Mouse (Mus musculus): ENCODE measurements around the gene Fnbp1.
A peak's percentile ranks its signal among the peaks of the same experiment; 100 is the strongest.

Fnbp1 gene

DNA sequence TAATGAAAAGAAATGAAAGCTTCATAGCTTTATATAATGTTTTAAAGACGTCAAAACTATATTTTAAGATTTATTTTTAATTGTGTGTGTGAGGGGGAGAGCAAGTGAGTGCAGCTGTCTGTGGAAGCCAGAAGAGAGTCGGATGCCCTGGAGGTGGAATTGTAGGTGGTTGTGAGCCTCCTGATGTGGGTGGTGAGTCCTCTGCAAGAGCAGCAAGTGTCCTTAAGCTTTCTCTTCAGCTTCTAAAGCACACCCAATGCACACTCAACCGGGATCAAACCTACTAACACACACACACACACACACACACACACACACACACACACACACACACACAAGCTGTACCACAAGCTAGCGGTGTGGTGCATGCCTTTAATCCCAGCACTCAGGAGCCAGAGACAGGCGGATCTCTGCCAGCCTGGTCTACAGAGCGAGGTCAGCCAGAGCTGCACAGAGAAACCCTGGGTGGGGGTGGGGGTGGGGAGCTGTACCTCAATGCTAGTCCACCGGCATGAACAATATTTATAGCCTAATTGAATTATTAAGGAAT, 74.0 kb downstream of the Fnbp1 start:
- DNase-seq (ENCODE audit: low spot score in 2 of 2), result peak in 1 of 2 experiments; percentile 37

DNA sequence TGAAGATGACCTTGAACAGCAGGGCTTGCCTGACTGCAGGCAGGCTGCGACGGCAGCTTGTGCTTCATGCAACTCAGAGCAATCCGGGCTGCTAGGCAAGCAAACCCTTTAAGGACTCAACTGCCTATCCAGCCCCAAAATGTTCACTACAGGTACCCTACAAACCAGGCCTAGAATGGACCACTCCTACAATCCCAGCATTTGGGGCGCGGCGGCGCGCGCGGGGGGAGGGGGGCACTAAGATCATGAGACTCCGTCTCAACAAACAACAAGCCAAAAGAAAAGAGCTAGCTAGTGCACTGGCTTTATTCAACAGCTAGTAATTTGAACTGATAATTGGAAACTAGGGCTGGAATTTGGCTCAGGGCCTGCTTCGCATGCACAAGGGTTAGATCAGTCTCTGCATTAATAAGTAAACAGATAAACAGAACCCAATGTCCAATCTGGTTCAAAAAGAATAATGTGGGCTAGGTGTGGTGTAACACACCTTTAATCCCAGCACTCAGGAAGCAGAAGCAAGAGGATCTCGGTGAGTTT, 74.7 kb downstream of the Fnbp1 start:
- DNase-seq (ENCODE audit: low spot score in 2 of 2), result no peak

DNA sequence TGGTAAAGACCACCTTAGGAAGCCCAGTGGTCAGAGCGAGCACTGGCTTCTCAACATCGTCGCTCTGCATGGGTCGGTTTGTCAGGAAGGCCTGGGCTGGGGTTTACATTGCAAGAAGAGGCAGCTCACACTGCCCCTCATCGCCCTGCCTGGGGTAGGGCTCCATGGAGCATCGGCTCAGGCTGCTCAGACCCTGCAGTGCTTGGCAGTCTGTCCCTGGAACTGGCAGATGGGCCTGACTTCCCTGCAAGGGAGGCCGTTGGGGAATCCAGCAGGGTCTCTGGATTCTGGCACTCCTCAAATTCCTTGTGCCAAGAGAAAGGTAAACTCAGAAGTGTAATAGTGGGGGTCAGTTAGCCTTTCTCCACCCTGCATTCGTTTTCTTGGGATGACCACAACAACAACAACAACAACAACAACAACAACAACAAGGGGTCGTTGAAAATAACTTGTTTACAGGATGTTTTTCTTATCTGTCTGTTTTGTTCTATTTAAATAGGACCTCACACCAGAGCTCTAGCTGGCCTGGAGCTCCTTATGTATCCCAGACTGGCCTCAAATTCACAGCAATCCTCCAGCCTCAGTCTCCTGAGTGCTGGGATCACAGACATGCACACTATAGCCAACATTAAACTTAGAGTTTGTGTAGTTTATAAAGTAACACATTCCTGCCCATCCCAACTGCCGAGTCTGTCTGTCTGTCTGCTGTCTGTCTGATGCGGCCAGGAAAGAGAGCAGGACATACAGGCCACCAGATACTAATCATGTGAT, 75.6 kb downstream of the Fnbp1 start:
- no peak for DNase-seq (ENCODE audit: low spot score in 2 of 2)

DNA sequence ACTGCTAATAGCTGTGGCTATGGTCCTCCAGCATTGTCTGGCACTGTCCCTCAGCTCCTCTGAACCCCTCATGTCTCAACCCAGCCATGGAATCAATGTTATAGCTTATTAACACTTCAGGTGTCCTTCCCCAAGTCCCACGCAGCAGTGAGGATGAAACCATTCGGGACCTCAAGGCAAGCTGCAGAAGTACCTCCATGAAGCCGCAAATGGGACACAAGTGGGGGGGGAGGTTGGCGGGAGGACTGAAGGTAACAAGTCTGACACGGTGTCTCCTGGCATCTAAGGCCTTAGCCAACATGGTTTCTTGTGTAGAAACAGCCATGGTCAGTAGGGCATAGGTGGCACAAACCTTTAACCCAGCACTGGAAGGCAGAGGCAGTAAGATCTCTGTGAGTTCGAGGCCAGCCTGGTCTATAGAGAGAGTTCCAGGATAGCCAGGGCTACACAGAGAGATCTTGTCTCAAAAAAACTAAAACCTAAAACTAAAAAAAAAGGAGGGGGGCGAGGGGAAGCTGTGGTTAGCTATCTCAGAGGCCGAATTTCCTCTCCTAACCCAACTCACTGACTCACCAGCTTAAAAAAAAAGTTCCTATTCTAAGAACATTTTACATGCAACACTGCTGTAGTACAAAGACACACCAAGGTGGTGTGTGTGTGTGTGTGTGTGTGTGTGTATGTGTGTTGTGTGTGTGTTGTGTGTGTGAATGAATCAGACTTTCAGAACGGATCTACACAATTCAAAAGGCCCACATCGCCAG, 79.8 kb downstream of the Fnbp1 start:
- no peak for DNase-seq (ENCODE audit: low spot score in 2 of 2)

DNA sequence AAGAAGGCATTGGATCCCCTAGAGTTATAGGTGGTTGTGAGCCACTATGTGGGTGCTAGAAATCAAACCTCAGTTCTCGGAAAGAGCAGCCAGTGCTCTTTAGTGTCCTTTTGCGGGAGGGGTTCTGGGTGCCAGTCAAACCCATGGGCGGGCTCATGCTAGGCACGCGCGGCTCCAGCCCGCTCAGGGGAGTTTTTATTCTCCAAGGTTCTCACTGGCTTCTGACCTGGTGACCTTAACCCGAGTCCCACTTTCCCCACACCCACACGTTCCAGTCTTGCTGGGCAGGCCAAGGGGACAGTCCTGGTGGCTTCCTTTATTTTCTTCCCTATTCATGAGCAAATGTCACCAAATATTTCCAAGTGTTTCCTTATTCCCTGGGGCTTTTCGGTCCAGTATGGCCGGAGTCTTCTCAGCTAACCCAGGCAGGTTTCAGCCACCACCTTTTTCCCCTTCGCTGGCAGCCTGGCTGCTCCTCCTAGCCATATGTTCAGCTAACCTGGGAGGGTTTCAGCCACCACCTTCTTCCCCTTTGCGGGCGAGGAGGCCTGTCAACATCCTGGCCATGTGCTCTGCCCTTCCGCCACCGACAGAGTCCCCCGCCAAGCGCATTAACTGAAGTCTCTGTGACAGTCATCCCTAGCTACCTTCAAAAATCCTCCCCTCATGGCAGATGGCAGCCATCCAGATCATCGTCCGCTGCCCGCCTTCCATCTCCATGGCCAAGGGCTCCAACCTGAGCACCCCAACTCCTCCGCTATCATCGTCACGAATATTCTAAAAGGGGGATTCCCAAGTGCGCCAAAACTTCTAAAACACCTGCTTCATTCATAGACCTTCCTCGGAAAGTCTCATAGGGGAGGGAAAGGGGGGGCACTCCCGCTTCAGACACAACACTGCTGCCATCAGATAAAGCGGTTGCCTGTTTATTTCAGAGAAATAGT, 80.7 kb downstream of the Fnbp1 start:
- DNase-seq (ENCODE audit: low spot score in 2 of 2), result no peak

DNA sequence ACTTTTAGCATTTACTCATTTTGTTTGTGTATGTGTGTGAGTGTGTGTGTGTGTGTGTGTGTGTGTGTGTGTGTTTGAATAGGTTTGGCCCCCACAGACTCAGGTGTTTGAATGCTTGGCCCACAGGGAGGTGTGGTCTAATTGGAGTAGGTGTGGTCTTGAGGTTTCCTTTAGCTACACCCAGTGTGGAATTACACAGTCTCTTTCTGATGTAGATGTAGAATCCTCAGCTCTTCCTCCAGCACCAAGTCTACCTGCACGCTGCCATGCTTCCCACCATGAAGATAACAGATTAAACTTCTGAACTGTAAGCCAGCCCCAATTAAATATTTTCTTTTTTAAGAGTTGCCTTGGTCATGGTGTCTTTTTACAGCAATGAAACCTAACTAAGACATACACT, 81.5 kb downstream of the Fnbp1 start:
- DNase-seq (ENCODE audit: low spot score in 2 of 2), result no peak

DNA sequence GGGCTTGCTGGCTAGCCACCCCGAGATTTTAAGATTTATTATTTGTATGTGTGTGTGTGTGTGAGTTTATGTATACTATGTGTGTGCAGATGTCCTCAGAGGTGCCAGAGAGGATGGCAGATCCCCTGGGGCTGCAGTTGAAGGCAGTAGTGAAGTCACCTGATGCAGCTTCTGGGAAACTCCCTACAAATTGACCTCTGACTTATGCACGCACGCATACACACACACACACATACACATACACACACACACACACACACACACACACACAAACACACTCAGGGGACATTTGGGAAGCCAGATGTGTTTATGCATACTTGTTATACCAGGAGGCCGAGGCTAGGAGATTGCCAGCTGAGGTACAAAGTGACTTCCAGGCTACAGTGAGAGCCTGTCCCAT, 83.4 kb downstream of the Fnbp1 start:
- DNase-seq (ENCODE audit: low spot score in 2 of 2), result no peak

DNA sequence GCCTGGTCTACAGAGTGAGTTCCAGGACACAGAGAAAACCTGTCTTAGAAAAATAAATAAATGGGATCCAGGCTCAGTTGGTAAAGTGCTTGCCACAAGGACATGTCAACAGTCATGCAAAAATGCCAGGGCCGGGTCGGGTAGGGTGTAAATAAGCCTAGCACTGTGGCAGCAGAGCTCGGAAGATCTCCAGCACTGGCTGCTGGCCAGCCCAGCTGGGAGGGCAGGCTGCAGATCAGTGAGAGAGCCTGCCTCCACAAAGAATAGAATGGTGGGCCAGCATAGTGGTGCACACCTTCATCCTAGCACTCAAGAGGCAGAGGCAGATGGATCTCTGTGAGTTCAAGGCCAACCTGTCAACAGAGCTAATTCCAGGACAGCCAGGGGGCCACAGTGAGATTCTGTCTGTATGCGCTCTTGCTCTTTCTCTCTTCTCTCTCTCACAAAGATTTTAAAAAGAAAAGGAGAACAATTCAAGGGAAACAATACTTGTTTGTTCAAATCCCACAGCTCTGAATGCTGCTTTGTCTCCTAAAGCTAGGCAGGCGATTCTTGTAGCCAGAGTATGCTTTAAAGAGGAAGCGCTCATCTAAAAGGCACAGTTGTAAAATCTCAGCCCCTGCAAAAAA, 84.1 kb downstream of the Fnbp1 start:
- peak in 1 of 2 experiments; percentile 17 for DNase-seq (ENCODE audit: low spot score in 2 of 2)

DNA sequence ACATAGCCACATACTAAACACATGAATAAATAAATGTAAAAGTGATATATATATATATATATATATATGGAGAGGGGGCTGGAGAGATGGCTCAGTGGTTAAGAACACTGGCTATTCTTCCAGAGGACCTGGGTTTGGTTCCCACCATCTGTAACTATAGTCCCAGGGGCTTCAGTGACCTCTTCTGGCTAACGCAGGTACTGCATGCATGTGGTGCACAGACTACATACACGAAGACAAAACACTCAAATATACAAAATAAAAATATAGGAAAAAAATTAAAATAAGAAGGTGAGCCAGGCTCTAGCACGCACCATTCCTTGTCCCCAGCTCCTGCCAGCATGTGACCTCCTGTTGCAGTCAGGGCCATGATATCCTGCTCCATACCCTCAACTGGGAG, 85.7 kb downstream of the Fnbp1 start:
- no peak for DNase-seq (ENCODE audit: low spot score in 2 of 2)

DNA sequence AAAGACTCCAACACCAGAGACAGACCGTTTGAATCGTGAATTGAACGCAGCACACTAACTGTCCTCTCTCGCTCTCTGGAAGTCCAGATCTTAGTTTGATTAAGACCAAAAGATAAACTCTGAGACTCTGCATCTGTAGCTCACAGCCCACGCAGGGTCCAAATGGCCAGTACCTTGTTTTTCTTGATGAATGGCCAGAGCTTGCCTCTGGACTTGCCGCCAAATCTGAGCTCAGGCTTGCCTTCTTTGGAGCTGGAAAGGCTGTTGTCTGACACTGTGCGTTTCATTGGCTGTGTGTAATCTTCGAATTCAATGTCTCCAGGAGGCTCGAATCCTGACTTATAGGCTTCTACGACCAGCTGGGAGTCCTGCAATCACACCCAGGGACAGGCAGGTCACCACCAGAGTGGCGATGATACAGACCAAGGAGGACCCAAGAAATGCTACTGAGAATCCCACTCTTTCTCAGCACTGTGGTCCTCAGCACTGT, 87.9 kb downstream of the Fnbp1 start:
- DNase-seq (ENCODE audit: low spot score in 2 of 2), result no peak

DNA sequence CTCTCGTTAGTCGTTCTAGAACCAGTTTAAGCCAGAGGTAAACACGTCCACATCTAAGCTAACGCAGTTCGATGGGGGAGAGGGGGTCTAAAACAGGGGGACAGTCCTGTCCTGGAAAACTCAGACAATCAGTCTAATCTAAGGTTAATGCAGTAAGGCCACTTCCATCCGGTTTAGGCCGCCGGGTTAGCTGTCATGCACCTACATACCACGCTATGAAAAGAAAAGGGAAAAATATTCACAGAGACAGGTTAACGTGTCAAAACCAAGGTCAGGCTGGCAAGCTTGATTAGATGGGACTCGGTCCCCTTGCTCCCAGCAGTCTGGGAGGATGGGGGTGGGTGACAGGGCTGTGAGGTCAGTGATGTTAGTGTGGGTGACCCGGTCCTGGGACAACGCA, 88.4 kb downstream of the Fnbp1 start:
- DNase-seq (ENCODE audit: low spot score in 2 of 2), result no peak

DNA sequence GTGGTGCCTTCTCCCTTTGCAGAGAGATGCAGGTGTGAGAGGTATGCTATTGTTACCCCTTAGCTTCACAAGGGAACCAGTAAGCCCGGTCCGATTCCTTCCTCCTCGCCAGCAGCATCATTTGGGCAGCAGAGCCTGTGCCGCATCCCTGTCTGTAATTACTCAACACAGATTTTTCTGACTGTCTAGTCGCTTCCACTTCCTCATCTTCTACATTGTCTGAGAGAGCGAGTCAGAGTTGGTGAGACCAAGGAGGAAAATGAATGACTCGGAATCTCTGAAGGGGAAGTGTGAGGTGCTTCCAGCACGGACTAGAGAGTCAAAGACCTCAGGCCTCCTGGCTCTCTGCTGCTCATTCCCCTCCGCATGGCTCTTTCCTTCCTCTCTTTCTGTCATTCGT, 89.4 kb downstream of the Fnbp1 start:
- DNase-seq (ENCODE audit: low spot score in 2 of 2), result no peak

DNA sequence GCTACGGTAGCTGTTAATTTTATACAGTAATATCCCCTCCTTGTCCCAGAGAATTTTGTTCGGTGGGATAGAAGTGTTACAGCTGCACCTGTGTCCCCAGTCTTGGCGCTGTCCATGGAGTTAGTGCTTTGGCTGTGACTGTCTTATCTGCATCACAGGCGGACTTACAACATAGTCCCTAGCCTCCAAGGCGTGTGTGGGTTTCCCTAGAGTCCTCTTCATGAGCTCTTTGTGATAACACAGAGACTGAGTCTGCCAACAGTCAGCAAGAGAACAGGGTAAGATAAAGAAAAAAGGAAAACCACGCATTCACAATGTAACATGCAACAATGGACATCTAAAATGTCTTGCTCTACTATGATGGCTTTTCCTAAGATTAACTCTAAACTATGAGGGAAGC, 93.8 kb downstream of the Fnbp1 start:
- DNase-seq (ENCODE audit: low spot score in 2 of 2), result no peak

DNA sequence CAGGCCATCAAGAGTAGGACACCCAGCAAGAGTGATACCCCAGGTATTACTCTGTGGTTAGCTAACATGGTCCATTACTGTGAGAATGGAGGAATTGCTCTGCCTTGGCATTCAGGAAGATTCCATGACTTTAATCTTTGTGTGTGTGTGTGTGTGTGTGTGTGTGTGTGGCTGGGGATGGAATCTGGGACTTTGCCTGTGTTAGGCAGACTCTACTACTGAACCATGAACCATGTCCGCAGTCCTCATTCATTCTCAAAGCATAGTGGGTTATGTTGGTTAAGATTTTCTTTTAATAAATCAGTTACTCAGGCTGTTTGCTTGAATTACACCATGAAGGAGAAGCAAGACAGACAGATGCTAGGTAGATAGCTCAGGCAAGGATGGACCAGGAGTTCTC, 98.0 kb downstream of the Fnbp1 start:
- no peak for DNase-seq (ENCODE audit: low spot score in 2 of 2)

DNA sequence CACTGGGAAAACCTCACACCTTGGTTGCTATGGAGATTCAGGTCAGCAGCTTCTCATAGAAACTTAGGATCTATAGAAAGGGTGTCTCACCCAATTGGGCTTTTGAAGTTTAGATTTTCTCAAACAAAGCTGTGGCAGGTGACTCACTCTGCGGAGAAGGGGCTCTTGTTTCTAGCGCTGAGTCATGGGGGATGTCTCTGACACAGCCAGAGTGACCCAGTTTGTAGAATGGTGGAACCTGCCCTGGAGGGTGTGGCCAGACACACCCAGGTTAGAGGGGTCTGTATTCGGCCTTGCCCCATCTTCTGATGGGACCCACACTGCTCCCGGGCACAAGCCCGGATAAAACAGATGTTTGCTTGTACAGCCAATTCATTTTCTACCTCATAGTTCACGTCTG, 98.9 kb downstream of the Fnbp1 start:
- DNase-seq (ENCODE audit: low spot score in 2 of 2), result no peak

DNA sequence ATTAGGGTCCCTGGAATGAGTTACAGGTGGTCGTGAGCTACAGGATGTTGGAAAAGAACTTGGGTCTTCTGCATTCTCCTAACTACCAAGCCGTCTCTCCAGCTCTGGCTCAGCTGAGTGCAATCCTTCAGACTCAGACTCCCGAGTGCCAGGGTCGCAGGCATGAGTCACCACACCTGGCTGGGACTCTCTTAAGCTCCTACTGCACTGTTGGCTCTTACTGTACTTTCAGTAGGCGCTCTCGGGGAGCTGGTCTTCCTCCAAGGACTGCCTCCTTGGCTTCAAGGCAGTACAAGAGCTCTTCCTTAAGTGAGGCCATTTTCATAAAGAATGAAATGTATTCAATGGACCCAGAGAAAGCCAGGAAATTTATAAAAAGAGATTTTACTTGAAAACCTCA, 100.4 kb downstream of the Fnbp1 start:
- peak in 1 of 2 experiments; percentile 36 for DNase-seq (ENCODE audit: low spot score in 2 of 2)

DNA sequence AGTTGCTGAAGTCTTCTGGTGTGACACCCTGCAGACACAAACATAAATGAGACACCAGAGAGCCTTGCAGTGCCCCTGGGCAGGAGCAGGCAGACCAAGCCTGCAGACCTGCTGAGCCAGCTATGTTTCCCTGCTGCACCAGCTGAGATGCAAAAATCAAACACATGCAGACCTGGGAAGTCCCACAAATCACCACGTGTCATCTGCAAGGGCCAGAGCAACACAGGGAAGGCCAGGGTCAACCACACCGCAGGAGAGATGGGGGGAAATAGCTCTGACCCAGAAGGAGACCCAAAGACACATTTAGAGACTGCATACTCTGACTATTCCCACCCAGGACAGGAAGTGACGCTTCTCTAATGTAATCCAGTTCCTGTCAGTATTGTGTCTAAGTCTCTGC, 101.3 kb downstream of the Fnbp1 start:
- DNase-seq (ENCODE audit: low spot score in 2 of 2), result no peak

DNA sequence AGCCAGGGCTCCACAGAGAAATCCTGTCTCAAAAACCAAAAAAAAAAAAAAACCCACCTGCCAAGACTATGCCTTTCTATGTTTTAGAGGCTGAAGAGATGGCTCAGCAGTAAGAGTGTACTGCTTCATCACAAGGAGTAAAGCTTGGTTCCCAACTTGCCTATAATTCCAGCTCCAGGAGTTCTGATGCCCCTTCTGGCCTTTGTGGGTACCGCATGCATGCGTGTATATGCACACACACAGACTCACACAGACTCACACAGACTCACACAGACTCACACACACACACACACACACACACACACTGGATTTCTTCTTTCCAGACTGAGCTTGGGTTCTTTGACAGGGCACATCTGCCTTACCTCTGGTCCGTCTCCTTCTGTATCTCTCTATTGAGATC, 101.8 kb downstream of the Fnbp1 start:
- no peak for DNase-seq (ENCODE audit: low spot score in 2 of 2)

DNA sequence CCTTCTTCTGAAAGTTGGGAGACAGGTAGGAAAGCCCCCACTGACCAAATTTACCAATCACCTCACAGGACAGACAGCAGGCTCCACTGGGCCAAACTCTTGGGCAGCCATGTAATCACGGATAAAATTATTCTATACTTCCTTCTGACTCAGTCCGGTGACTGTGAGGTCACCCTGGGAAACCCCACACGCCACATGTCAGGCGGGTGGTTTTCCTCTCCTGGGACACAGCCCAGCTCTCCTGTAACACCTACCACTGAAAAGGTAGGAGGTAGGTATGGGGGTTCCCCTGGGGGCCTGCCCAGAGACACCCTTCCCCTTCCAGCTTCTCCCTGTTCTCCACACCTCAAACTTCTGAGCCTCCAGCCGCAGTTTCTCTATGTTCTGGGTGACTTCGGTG, 105.0 kb downstream of the Fnbp1 start:
- no peak for DNase-seq (ENCODE audit: low spot score in 2 of 2)

DNA sequence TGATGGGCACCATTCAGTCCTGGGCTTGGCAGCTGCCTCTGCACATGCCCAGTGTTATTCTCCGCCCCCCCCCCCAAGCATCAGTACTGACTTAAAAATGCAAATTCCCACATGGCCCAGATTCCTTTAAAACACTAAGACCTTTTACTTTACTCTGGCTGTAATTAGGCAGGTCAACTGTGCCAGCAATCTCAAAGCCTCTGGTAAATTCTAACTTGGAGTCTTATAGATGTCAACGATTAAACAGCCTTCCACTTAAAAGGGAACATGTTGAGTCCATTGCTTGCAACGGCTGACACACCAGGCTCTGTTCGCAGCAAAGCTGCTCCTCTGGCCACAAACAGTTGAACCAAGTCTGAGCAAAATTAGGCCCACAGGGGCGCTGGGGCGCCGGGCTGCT, 109.8 kb downstream of the Fnbp1 start:
- DNase-seq (ENCODE audit: low spot score in 2 of 2), result no peak

DNA sequence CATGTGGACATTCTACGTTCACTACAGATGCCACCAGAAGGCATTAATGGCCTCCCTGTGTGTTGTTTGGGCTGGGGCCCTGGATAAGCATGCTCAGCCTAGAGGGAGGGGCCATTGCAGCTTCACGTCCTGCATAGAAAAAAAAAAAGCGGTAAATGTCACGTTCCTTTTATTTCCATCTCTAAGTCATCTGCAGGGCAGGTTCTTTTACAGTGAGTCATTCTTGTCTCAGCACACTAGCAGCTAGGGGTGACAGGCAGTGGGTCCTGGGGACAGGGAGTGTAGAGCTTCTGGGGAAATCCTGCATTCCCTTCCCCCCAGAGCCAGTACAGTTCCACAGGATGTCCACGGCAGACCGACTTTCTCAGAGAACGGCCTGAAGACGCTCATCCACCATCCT, 115.2 kb downstream of the Fnbp1 start:
- DNase-seq (ENCODE audit: low spot score in 2 of 2), result no peak

All from frontal cortex, postnatal 36 days (tissue).